Mouse (Mus musculus): Measurements from ENCODE around the gene Dnajc4. TPM values are rescaled to one million over a fixed set of nuclear protein-coding genes. Genes with fewer than 3 reads are reported as not detected.

Dnajc4 gene
- polyA plus RNA-seq, 1 experiment from 2014 or later, result 10.9 TPM

DNA sequence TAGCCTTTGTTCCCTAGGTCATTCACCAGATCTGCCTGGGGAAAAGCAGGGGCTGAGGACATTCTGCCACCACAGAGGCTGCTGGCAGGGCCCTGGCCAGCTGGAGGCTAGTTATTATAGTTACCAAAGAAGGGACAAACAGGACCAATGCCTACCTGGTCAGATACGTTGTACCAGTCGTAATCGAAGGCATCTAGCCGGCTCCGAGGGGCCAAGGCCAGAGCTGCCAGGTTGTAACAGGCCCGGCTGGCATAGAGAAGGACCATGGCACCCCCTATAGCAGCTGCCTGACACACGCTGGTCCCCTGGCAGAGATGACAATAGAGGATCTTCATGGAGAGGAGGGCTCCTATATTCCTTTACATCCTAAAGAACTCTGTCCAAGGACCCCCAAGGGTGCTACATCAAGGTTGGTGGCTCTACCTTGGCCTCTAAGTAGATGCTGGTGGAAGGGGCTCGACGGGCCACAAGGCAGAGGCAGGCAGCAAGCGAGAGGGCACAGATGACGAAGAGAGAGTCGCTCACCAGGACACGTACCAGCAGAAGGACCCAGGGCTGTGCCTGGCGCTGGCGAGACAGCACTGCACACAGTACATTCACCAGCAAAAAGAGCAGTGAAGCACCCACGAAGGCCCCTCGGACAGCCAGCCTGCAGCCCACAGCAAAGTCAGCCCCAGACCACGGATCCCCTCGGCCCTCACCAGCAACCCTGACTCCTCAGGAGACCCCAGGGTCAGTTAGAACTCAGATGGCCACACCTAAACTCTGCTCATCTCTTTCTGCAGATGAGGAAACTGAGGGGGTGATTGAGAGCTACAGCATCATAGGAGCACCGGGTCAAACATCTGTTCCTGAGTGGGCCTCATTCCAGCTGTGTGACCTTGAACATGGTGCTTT is 53.0 kb downstream of the Dnajc4 start:
- peaks cover 14% of the 10 kb centered on the region for H3K4me1 ChIP-seq (ENCODE audit: insufficient read depth)
- no peak overlapping the region for H3K4me3 ChIP-seq (ENCODE audit: low read depth, low read length)
- H3K9me3 ChIP-seq (ENCODE audit: low read length), result no peaks in the 10 kb centered on the region
- H3K9ac ChIP-seq (replicated peaks), result no peak overlapping the region
- no peaks in the 10 kb centered on the region for H3K36me3 ChIP-seq (replicated peaks; ENCODE audit: insufficient read depth, low read length)
- 85% methylated on average over 20 of the region's 20 CpGs for WGBS (ENCODE audit: insufficient replicate concordance)
- H3K4me2 ChIP-seq (ENCODE audit: low read depth, low read length), result no peak overlapping the region
- TF ChIP-seq CTCF (IDR thresholded peaks at IDR 0.05; ENCODE audit: low read depth) (no peak), EP300 (IDR thresholded peaks at IDR 0.05; ENCODE audit: low read depth) (no peak)
- peaks cover 18% of the 10 kb centered on the region for H3K27me3 ChIP-seq (ENCODE audit: insufficient read depth, low read length)
- DNase-seq, result no peak
- no peak overlapping the region for H3K27ac ChIP-seq (ENCODE audit: low read depth)
- no peak for ATAC-seq

Other genes with a start within 250 kb of the Dnajc4 start
- gene Rps6ka4, start 151.9 kb downstream of the Dnajc4 start, polyA plus RNA-seq (2015; fragmentation: Nextera tagmentation; extraction: Ambion mirVana), result 4.2 and 5.2 TPM in 2 replicates
- 2.6 and 2.8 TPM in 2 replicates for gene Ccdc88b, start 134.4 kb downstream of the Dnajc4 start, polyA plus RNA-seq (2015; fragmentation: Nextera tagmentation; extraction: Ambion mirVana)
- 67.1 and 68.6 TPM in 2 replicates for gene Trmt112, start 82.9 kb downstream of the Dnajc4 start, polyA plus RNA-seq (2015; fragmentation: Nextera tagmentation; extraction: Ambion mirVana)
- gene Prdx5, start 82.5 kb downstream of the Dnajc4 start, polyA plus RNA-seq (2015; fragmentation: Nextera tagmentation; extraction: Ambion mirVana), result 371 and 389 TPM in 2 replicates
- gene Esrra, start 70.8 kb downstream of the Dnajc4 start, polyA plus RNA-seq (2015; fragmentation: Nextera tagmentation; extraction: Ambion mirVana), result 7.7 and 8.2 TPM in 2 replicates
- 0.81 TPM in 2 replicates for gene Catsperz, start 67.2 kb downstream of the Dnajc4 start, polyA plus RNA-seq (2015; fragmentation: Nextera tagmentation; extraction: Ambion mirVana)
- 0.06 and 0.09 TPM in 2 replicates for gene Kcnk4, start 58.1 kb downstream of the Dnajc4 start, polyA plus RNA-seq (2015; fragmentation: Nextera tagmentation; extraction: Ambion mirVana)
- 29.9 and 30.6 TPM in 2 replicates for gene Bad, start 50.7 kb downstream of the Dnajc4 start, polyA plus RNA-seq (2015; fragmentation: Nextera tagmentation; extraction: Ambion mirVana)
- gene Gpr137, start 50.1 kb downstream of the Dnajc4 start, polyA plus RNA-seq (2015; fragmentation: Nextera tagmentation; extraction: Ambion mirVana), result 8.9 and 10.2 TPM in 2 replicates
- 48.3 and 57.2 TPM in 2 replicates for gene Ppp1r14b, start 17.6 kb downstream of the Dnajc4 start, polyA plus RNA-seq (2015; fragmentation: Nextera tagmentation; extraction: Ambion mirVana)
- gene Plcb3, start 16.1 kb downstream of the Dnajc4 start, polyA plus RNA-seq (2015; fragmentation: Nextera tagmentation; extraction: Ambion mirVana), result 3.5 and 3.6 TPM in 2 replicates
- gene Fkbp2, start 12.1 kb downstream of the Dnajc4 start, polyA plus RNA-seq (2015; fragmentation: Nextera tagmentation; extraction: Ambion mirVana), result 78.5 and 79.0 TPM in 2 replicates
- gene Vegfb, start 4.9 kb downstream of the Dnajc4 start, polyA plus RNA-seq (2015; fragmentation: Nextera tagmentation; extraction: Ambion mirVana), result 11.9 and 13.7 TPM in 2 replicates
- gene Nudt22, start 3.5 kb upstream of the Dnajc4 start, polyA plus RNA-seq (2015; fragmentation: Nextera tagmentation; extraction: Ambion mirVana), result 11.6 and 14.5 TPM in 2 replicates
- 2.9 and 4.1 TPM in 2 replicates for gene Trpt1, start 3.6 kb upstream of the Dnajc4 start, polyA plus RNA-seq (2015; fragmentation: Nextera tagmentation; extraction: Ambion mirVana)
- 60.5 and 70.2 TPM in 2 replicates for gene Fermt3, start 26.9 kb upstream of the Dnajc4 start, polyA plus RNA-seq (2015; fragmentation: Nextera tagmentation; extraction: Ambion mirVana)
- 47.2 and 51.4 TPM in 2 replicates for gene Stip1, start 47.4 kb upstream of the Dnajc4 start, polyA plus RNA-seq (2015; fragmentation: Nextera tagmentation; extraction: Ambion mirVana)
- gene Macrod1, start 64.2 kb upstream of the Dnajc4 start, polyA plus RNA-seq (2015; fragmentation: Nextera tagmentation; extraction: Ambion mirVana), result 11.7 and 14.9 TPM in 2 replicates
- gene Flrt1, start 113.2 kb upstream of the Dnajc4 start, polyA plus RNA-seq (2015; fragmentation: Nextera tagmentation; extraction: Ambion mirVana), result 0.12 and 0.21 TPM in 2 replicates
- gene Otub1, start 213.7 kb upstream of the Dnajc4 start, polyA plus RNA-seq (2015; fragmentation: Nextera tagmentation; extraction: Ambion mirVana), result 55.0 and 57.9 TPM in 2 replicates
- 1,162 and 1,195 TPM in 2 replicates for gene Cox8a, start 225.0 kb upstream of the Dnajc4 start, polyA plus RNA-seq (2015; fragmentation: Nextera tagmentation; extraction: Ambion mirVana)
- gene Naa40, start 248.6 kb upstream of the Dnajc4 start, polyA plus RNA-seq (2015; fragmentation: Nextera tagmentation; extraction: Ambion mirVana), result 14.7 and 16.5 TPM in 2 replicates

Measured in liver, postnatal 0 days (tissue).